Mouse (Mus musculus) right cerebral cortex, postnatal 14 days (tissue): ENCODE data around the gene Yrdc.

ENCODE experiments used
- DNase-seq: peaks from one replicate; pipeline ENCODE4 v3.0.0; 2022

Gene Yrdc

GRCm38 (mm10) chr4:124850261-124850913 is at the start of gene Yrdc:
Gene Yrdc (plus strand): TSS chr4:124850679.
- peak; percentile 95 for DNase-seq

GRCm38 (mm10) chr4:124801552-124802308 is 48.7 kb upstream of the Yrdc start, which contains the start of gene Mtf1:
Gene Mtf1 (plus strand): TSS chr4:124802104.
- peak; percentile 97 for DNase-seq

- peak; percentile 94 for DNase-seq
Measured at GRCm38 (mm10) chr4:124802309-124803260, 47.9 kb upstream of the Yrdc start.

- DNase-seq, result no peak
Measured at GRCm38 (mm10) chr4:124803406-124803805, 47.1 kb upstream of the Yrdc start.

- no peak for DNase-seq
Measured at GRCm38 (mm10) chr4:124808511-124808910, 42.0 kb upstream of the Yrdc start.

GRCm38 (mm10) chr4:124809136-124809883 is 41.2 kb upstream of the Yrdc start:
- DNase-seq, result no peak

GRCm38 (mm10) chr4:124810056-124810455 is 40.4 kb upstream of the Yrdc start:
- no peak for DNase-seq

- DNase-seq, result peak; percentile 52
Measured at GRCm38 (mm10) chr4:124811347-124811975, 39.0 kb upstream of the Yrdc start.

- no peak for DNase-seq
Measured at GRCm38 (mm10) chr4:124815901-124816300, 34.6 kb upstream of the Yrdc start.

- DNase-seq, result no peak
Measured at GRCm38 (mm10) chr4:124817803-124818202, 32.7 kb upstream of the Yrdc start.

GRCm38 (mm10) chr4:124818832-124819231 is 31.6 kb upstream of the Yrdc start:
- no peak for DNase-seq

GRCm38 (mm10) chr4:124824967-124825366 is 25.5 kb upstream of the Yrdc start:
- DNase-seq, result no peak

GRCm38 (mm10) chr4:124825371-124825965 is 25.0 kb upstream of the Yrdc start:
- DNase-seq, result no peak

GRCm38 (mm10) chr4:124829671-124830070 is 20.8 kb upstream of the Yrdc start:
- DNase-seq, result no peak

GRCm38 (mm10) chr4:124832796-124833195 is 17.7 kb upstream of the Yrdc start:
- DNase-seq, result no peak

GRCm38 (mm10) chr4:124838035-124838700 is 12.3 kb upstream of the Yrdc start:
- DNase-seq, result no peak

GRCm38 (mm10) chr4:124840998-124841397 is 9.5 kb upstream of the Yrdc start:
- no peak for DNase-seq

- no peak for DNase-seq
Measured at GRCm38 (mm10) chr4:124843493-124843892, 7.0 kb upstream of the Yrdc start.

- DNase-seq, result peak; percentile 86
Measured at GRCm38 (mm10) chr4:124847573-124847972, 2.9 kb upstream of the Yrdc start.

GRCm38 (mm10) chr4:124849631-124850260 is 733 bp upstream of the Yrdc start:
- peak; percentile 68 for DNase-seq
